Mouse (Mus musculus) G1E (cell line): ENCODE results near the gene Spock1.

Experiments used
- CTCF ChIP-seq: IDR thresholded peaks from 2 replicates; pipeline ENCODE4 v1.5.1; 2012; ENCODE audit warnings: low read depth, low read length, inconsistent platforms, mixed read lengths
- GATA1 ChIP-seq: IDR thresholded peaks from 2 replicates; pipeline ENCODE4 v1.6.1; 2012; ENCODE audit warnings: borderline replicate concordance, low read length, inconsistent platforms, mixed read lengths

DNA sequence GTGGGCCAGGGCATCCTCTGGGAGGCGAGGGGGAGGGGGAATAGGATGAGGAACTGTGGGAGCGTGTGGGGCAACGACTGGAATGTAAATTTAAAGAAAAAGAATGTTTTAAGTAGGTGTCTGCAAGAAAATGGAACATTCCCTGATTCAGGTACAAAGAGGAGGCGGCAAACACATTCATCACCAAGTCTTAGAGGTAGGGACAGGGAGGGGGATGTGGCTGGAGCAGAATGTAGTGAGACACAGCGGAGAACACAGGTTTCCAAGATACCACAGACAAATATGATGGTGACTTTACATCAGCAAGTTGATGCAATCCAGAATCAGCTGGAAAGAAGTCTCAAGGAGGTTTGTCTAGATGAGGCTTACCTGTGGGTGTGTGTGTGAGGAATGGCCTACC is 221.7 kb downstream of the Spock1 start:
- no peak for TF ChIP-seq CTCF
- TF ChIP-seq GATA1, result no peak
